Mouse (Mus musculus): ENCODE data around the gene Radil. TPM values are rescaled to one million over a fixed set of nuclear protein-coding genes. Genes with fewer than 3 reads are reported as not detected.

Gene Radil
- polyA plus RNA-seq, 1 experiment from 2014 or later, result 4.5 TPM

- Histone ChIP-seq H3K27me3 (no peaks in the 10 kb centered on the region), H3K4me3 (no peak overlapping the region), H3K9ac (no peak overlapping the region), H3K4me2 (no peak overlapping the region), H3K4me1 (no peaks in the 10 kb centered on the region), H3K27ac (no peak overlapping the region), H3K36me3 (ENCODE audit: poor library complexity, severe bottlenecking) (peaks cover 53% of the 10 kb centered on the region), H3K9me3 (replicated peaks) (no peaks in the 10 kb centered on the region)
- WGBS, result 64% methylated on average over 10 of the region's 10 CpGs
- ATAC-seq, result no peak
Measured at GRCm38 (mm10) chr5:142473696-142474095, 77.2 kb downstream of the Radil start.

DNA sequence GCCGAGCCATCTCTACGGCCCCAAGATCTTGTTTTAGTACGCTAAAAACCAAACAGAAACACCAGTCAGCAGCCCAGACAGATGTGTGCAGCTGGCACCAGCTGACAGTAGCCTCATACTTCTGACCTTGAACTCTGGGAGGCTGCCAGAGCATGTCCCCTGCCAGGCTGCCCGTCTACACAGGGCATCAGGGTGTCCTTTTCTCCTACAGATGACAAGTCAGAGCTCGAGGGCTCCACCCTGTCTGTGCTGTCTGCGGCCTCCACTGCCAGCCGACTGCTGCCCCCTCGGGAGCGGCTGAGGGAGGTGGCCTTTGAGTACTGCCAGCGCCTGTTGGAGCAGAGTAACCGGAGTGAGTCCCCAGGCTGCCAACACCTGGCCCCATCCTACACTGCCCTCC, 81.1 kb downstream of the Radil start:
- peaks cover 3% of the 10 kb centered on the region for H3K4me1 ChIP-seq
- no peak overlapping the region for H3K9ac ChIP-seq
- H3K4me3 ChIP-seq, result no peak overlapping the region
- peaks cover 69% of the 10 kb centered on the region for H3K36me3 ChIP-seq (ENCODE audit: poor library complexity, severe bottlenecking)
- ATAC-seq, result no peak
- H3K9me3 ChIP-seq (replicated peaks), result no peaks in the 10 kb centered on the region
- WGBS, result 97% methylated on average over 11 of the region's 11 CpGs
- H3K27ac ChIP-seq, result no peak overlapping the region
- no peak overlapping the region for H3K4me2 ChIP-seq
- no peaks in the 10 kb centered on the region for H3K27me3 ChIP-seq

GRCm38 (mm10) chr5:142468375-142468774, 82.5 kb downstream of the Radil start:
- peaks cover 60% of the 10 kb centered on the region for H3K36me3 ChIP-seq (ENCODE audit: poor library complexity, severe bottlenecking)
- ATAC-seq, result no peak
- peaks cover 10% of the 10 kb centered on the region for H3K4me1 ChIP-seq
- H3K4me3 ChIP-seq, result no peak overlapping the region
- no peaks in the 10 kb centered on the region for H3K9me3 ChIP-seq (replicated peaks)
- no peak overlapping the region for H3K9ac ChIP-seq
- no peaks in the 10 kb centered on the region for H3K27me3 ChIP-seq
- WGBS, result 93% methylated on average over 13 of the region's 13 CpGs
- H3K4me2 ChIP-seq, result no peak overlapping the region
- H3K27ac ChIP-seq, result no peak overlapping the region

DNA sequence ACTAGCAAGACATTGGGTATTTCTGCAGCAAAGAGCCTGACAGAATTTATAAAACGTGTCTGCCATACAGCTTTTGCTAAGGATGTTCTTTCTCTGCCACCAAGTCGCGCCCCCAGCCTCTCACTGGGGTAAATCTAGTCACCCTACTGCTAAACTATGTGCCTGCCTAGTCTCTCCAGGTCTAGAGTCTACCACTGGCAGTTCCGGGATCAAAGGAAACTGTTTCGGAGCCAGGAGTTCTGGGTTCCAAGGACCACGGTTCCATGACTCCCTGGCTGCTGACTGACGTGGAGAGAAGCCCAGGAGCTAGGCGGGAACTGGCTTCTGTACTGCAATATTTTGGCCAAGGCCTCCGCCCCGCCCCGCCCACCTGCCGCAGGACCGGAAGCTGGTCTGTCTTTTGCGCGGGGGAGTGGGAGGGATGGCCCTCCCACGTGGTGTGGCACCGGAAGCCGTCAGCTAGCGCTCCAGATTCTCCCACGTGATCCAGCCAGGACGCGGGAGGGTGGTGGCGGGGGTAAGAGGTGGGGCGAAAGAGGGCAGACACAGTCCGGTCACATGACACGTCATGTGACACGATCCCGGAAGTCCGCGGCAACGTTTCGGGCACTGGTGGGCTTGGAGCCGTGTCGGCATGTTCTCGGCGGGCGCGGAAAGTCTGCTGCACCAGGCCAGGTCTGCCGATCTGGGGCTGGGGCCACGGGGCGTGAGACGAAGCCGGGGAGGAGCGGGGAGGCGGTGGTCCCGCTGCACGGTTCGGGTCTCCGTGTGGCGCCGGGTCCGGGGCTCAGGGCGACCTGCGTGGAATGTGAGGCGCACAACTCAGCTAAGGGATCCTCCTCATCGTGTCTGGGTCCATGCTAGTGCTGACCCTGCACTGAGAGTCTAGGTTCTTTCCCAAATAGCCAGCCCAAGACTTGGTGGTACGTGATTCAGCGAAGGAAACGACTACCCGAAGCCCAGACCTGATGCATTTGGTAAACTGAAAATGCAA, 87.1 kb downstream of the Radil start, which contains the start of gene Ap5z1:
Gene Ap5z1 (plus strand): TSS at position 484 of the 994 bp plus-strand sequence.
- 2% methylated on average over 60 of the region's 60 CpGs for whole genome bisulfite sequencing
- peak; percentile 91 for ATAC-seq
- Histone ChIP-seq H3K27ac (peak within 1 kb of the TSS; percentile 76), H3K9me3 (replicated peaks) (no peaks in the 10 kb centered on the region), H3K27me3 (no peaks in the 10 kb centered on the region), H3K9ac (peak within 1 kb of the TSS; percentile 79), H3K4me2 (peak within 1 kb of the TSS; percentile 93), H3K36me3 (ENCODE audit: poor library complexity, severe bottlenecking) (peaks cover 45% of the 10 kb centered on the region), H3K4me3 (peak within 1 kb of the TSS; percentile 72), H3K4me1 (peaks cover 14% of the 10 kb centered on the region)

DNA sequence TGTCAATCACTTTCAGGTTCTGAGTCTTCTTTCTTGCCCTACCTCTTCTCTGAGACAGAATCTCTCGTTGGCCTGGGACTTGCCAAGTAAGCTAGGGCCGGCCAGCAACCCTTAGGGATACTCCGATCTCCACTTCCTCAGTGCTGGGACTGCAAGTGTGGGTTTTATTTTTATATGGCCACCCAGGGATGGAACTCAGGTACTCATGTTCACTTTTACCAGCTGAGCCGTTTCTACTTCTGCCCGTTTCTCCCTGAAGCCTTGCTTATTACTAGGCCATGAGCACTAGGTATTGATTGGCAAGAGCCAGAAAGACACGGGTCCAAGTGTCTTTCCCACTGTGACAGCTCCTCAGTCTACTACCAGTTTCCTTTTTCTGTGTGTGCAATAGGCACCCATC, 87.9 kb downstream of the Radil start:
- Histone ChIP-seq H3K27ac (peak overlapping the region; percentile 76), H3K9ac (peak overlapping the region; percentile 62; the same call in 1 of the 2 replicates), H3K4me2 (peak overlapping the region; percentile 93), H3K36me3 (ENCODE audit: poor library complexity, severe bottlenecking) (peaks cover 45% of the 10 kb centered on the region), H3K4me3 (peak overlapping the region; percentile 72), H3K27me3 (no peaks in the 10 kb centered on the region), H3K4me1 (peaks cover 14% of the 10 kb centered on the region), H3K9me3 (replicated peaks) (no peaks in the 10 kb centered on the region)
- peak; percentile 26; the same call in 1 of the 2 replicates for ATAC-seq
- 86% methylated on average over 6 of the region's 6 CpGs for WGBS

DNA sequence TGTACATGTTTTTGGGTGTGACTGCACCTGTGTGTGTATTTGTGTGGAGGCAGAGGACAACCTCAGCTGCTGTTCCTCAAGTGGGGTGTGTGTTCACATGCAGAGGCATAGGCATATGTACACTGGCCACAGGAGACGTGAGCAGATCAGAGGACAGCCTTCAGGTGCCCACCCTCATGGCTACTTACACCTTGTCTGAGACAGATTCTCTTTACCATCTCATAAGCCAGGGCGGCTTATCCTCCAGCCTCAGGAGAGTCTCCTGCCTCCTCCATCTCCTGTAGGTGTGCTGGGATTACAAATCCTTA, 88.3 kb downstream of the Radil start:
- no peaks in the 10 kb centered on the region for H3K27me3 ChIP-seq
- no peak overlapping the region for H3K4me2 ChIP-seq
- no peak overlapping the region for H3K4me3 ChIP-seq
- H3K9me3 ChIP-seq (replicated peaks), result no peaks in the 10 kb centered on the region
- H3K27ac ChIP-seq, result no peak overlapping the region
- peaks cover 14% of the 10 kb centered on the region for H3K4me1 ChIP-seq
- peaks cover 45% of the 10 kb centered on the region for H3K36me3 ChIP-seq (ENCODE audit: poor library complexity, severe bottlenecking)
- ATAC-seq, result no peak
- WGBS, result 93% methylated on average over 2 of the region's 2 CpGs
- no peak overlapping the region for H3K9ac ChIP-seq

DNA sequence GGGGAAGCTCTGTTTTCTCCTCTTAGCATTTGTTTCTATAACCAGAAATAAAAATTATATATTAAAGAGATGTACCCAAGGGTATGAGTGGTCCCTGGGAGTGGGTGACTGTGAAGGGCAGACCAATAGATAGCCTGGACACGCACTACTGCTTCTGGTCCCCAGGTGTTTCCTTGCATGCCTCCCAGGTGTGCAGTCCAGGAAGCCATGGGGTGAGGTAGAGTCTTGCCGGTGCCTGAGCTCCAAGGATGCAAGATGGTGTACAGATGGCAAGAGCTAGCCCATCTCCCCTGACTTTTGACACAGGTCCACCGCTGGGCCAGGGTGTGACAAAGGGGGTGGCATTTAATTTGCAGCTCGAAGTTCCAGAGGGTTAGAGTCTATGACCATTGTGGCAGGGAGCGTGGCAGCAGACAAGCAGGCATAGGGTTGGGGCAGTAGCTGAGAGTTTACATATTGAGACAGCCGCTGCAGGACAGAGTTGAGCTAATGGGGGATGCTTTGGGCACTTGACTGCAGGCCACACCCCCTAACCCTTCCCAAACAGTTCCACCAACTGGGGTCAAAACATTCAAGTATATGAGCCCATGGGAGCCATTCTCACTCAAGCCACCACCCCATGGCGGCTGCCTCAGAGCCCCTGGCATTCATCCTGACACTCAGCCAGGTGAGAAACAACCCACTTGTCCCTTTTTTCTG, 88.8 kb downstream of the Radil start:
- Histone ChIP-seq H3K9me3 (replicated peaks) (no peaks in the 10 kb centered on the region), H3K4me3 (no peak overlapping the region), H3K9ac (no peak overlapping the region), H3K27ac (no peak overlapping the region), H3K36me3 (ENCODE audit: poor library complexity, severe bottlenecking) (peaks cover 45% of the 10 kb centered on the region), H3K4me1 (peaks cover 14% of the 10 kb centered on the region), H3K4me2 (no peak overlapping the region), H3K27me3 (no peaks in the 10 kb centered on the region)
- WGBS, result 97% methylated on average over 7 of the region's 7 CpGs
- ATAC-seq, result no peak

GRCm38 (mm10) chr5:142459834-142460233, 91.1 kb downstream of the Radil start:
- Histone ChIP-seq H3K36me3 (ENCODE audit: poor library complexity, severe bottlenecking) (peaks cover 58% of the 10 kb centered on the region), H3K27me3 (no peaks in the 10 kb centered on the region), H3K27ac (no peak overlapping the region), H3K4me3 (no peak overlapping the region), H3K9ac (no peak overlapping the region), H3K4me2 (no peak overlapping the region), H3K4me1 (peaks cover 11% of the 10 kb centered on the region), H3K9me3 (replicated peaks) (no peaks in the 10 kb centered on the region)
- 77% methylated on average over 5 of the region's 5 CpGs for WGBS
- no peak for ATAC-seq

DNA sequence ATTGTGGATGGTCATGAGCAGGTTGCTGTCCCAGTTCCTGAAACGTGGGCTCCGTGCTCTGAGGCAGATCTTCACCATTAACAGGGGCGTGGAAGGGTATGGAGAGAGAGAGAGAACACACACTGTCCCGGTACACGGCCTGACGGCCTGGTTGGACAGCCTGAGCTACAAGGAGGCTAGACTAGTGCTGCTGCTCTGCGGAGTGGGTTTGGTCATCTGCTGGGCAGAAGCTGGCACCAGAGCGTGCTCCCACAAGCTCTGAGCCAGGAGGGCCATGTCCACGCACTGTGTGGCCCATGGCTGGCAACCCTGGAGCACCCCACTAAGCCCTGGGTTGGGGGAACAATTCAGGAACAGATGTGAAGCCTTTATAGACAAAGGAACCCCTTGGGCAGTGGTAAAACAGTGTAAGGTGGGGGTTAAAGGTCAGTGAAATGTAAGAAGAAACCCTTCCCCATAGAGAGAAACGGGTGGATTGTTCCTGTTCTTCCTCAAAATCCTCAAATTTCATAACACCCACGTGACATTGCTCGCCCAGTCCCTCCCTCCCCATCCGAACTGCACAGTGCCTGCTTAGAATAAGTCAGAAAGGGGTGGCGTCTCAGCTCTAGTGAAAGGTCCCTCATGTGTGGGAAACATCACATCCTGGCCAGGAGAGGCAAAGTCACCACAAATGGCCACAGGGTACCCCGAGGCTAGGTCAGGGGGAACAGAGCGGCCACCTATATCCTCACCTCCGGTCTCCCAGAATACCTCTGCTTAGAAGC, 91.9 kb downstream of the Radil start:
- Histone ChIP-seq H3K4me3 (no peak overlapping the region), H3K27ac (no peak overlapping the region), H3K4me1 (peaks cover 5% of the 10 kb centered on the region), H3K36me3 (ENCODE audit: poor library complexity, severe bottlenecking) (peaks cover 67% of the 10 kb centered on the region), H3K4me2 (no peak overlapping the region), H3K9me3 (replicated peaks) (no peaks in the 10 kb centered on the region), H3K27me3 (no peaks in the 10 kb centered on the region), H3K9ac (0 out of 2 replicates have a peak overlapping the region, but pooled peaks have one; percentile 12)
- ATAC-seq, result no peak
- WGBS, result 92% methylated on average over 17 of the region's 17 CpGs

DNA sequence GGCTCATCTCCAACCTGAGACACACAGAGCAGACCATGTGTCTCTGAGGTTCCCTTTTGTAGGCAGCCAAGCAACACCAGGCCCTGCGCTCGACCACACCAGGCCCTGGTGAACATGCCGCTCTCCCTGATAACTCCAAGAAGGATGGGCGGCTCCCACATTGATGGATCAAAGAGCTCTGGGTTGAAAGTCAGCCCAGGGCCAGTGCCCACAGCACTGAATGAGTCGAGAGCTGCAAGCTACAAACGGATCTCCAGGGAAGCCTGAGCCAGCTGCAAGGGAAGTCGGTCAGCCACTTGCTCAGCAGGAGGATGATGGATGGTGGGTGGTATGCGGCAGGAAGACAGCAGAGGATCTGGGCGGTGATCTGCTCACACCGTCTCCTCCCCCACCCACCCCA, 93.6 kb downstream of the Radil start:
- H3K4me3 ChIP-seq, result no peak overlapping the region
- H3K27ac ChIP-seq, result peak overlapping the region; percentile 22; the same call in 1 of the 2 replicates
- no peaks in the 10 kb centered on the region for H3K27me3 ChIP-seq
- ATAC-seq, result no peak
- H3K36me3 ChIP-seq (ENCODE audit: poor library complexity, severe bottlenecking), result peaks cover 79% of the 10 kb centered on the region
- WGBS, result 88% methylated on average over 10 of the region's 10 CpGs
- H3K4me1 ChIP-seq, result no peaks in the 10 kb centered on the region
- H3K9me3 ChIP-seq (replicated peaks), result no peaks in the 10 kb centered on the region
- no peak overlapping the region for H3K9ac ChIP-seq
- H3K4me2 ChIP-seq, result no peak overlapping the region

DNA sequence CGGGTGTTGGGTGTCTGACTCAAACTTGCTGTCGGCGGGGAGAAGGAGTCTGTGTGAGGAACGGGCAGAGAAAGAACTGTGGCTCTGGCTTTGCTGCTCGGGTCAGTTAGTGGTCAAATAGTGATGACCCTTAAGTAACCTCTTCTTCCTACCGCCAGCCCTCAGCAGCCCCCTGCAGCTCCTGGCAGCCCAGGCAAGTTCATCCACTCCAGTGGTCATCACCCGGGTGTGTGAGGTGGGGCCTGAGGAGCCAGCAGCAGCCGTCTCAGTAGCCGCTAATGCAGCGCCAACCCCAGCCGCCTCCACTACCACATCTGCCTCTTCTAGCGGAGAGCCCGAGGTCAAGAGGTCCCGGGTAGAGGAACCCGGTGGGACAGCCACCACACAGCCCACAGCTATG, 94.6 kb downstream of the Radil start:
- Histone ChIP-seq H3K27me3 (no peaks in the 10 kb centered on the region), H3K4me2 (no peak overlapping the region), H3K27ac (no peak overlapping the region), H3K9me3 (replicated peaks) (no peaks in the 10 kb centered on the region), H3K4me3 (no peak overlapping the region), H3K4me1 (no peaks in the 10 kb centered on the region), H3K36me3 (ENCODE audit: poor library complexity, severe bottlenecking) (peaks cover 82% of the 10 kb centered on the region), H3K9ac (no peak overlapping the region)
- ATAC-seq, result no peak
- 84% methylated on average over 15 of the region's 15 CpGs for WGBS

- no peak overlapping the region for H3K4me3 ChIP-seq
- no peaks in the 10 kb centered on the region for H3K4me1 ChIP-seq
- WGBS, result 96% methylated on average over 13 of the region's 13 CpGs
- H3K4me2 ChIP-seq, result no peak overlapping the region
- H3K9me3 ChIP-seq (replicated peaks), result no peaks in the 10 kb centered on the region
- H3K36me3 ChIP-seq (ENCODE audit: poor library complexity, severe bottlenecking), result peaks cover 85% of the 10 kb centered on the region
- no peak overlapping the region for H3K9ac ChIP-seq
- no peak for ATAC-seq
- H3K27me3 ChIP-seq, result no peaks in the 10 kb centered on the region
- no peak overlapping the region for H3K27ac ChIP-seq
Measured at GRCm38 (mm10) chr5:142453742-142454141, 97.2 kb downstream of the Radil start.
